15 mouse cellular contexts compared by ENCODE assay signal in genomic region chr9:109911779-109912178, GRCm38 (mm10). TPM values are rescaled to one million over a fixed set of nuclear protein-coding genes. Genes with fewer than 3 reads are reported as not detected.
A peak's percentile ranks its signal among the peaks of the same experiment; 100 is the strongest.
DNase-seq lines count a peak whose midpoint lies in the region; ATAC-seq and TF ChIP-seq lines count a peak whose summit lies in the region.
"Had no signal": no experiment of that assay in that cellular context is flagged by ENCODE, and none has a peak within 500 bp of the region (broad histone marks: within the 10 kb centered on the region; RNA-seq: fewer than 3 reads in every experiment).

No protein-coding gene starts in this region.

- TF ChIP-seq CTCF in lung, postnatal 0 days (IDR thresholded peaks at IDR 0.05): no peak

- ATAC-seq in cerebellum, adult (ENCODE audit: insufficient number of reproducible peaks, low FRiP score, low TSS enrichment): no peak
- ATAC-seq in lung, postnatal 0 days: no peak
- ATAC-seq: inflammation-experienced regulatory T-cells, adult 6 months had no signal

- H3K27me3 ChIP-seq in lung, postnatal 0 days (replicated peaks; ENCODE audit: insufficient read depth, low read length): no peaks in the 10 kb centered on the region
- H3K27me3 ChIP-seq: embryonic facial prominence, embryonic 13.5 days; midbrain, embryonic 12.5 days had no signal

- no peaks in the 10 kb centered on the region for H3K4me1 ChIP-seq in lung, postnatal 0 days (ENCODE audit: insufficient read depth, low read depth, low read length)
- H3K4me1 ChIP-seq: embryonic facial prominence, embryonic 13.5 days; midbrain, embryonic 12.5 days had no signal

- no peak overlapping the region for H3K4me2 ChIP-seq in lung, postnatal 0 days (replicated peaks; ENCODE audit: low read depth, low read length)
- H3K4me2 ChIP-seq: embryonic facial prominence, embryonic 13.5 days; midbrain, embryonic 12.5 days had no signal

- no peaks in the 10 kb centered on the region for H3K9me3 ChIP-seq in lung, postnatal 0 days (ENCODE audit: low read length)
- H3K9me3 ChIP-seq: embryonic facial prominence, embryonic 13.5 days; G1E; hindbrain, embryonic 10.5 days; midbrain, embryonic 12.5 days had no signal

- TF ChIP-seq EP300 in lung, postnatal 0 days (IDR thresholded peaks at IDR 0.05): no peak

- H3K27ac ChIP-seq in lung, postnatal 0 days (ENCODE audit: low read length): no peak overlapping the region
- H3K27ac ChIP-seq: embryonic facial prominence, embryonic 13.5 days; hindbrain, embryonic 10.5 days; liver, embryonic 14.5 days; midbrain, embryonic 12.5 days had no signal

- WGBS in lung, postnatal 0 days: 73% methylated on average over 7 of the region's 7 CpGs

- no peaks in the 10 kb centered on the region for H3K36me3 ChIP-seq in lung, postnatal 0 days (ENCODE audit: insufficient read depth, low read length)
- H3K36me3 ChIP-seq: embryonic facial prominence, embryonic 13.5 days; G1E; hindbrain, embryonic 10.5 days; midbrain, embryonic 12.5 days had no signal

- H3K9ac ChIP-seq in lung, postnatal 0 days (replicated peaks; ENCODE audit: low read depth): no peak overlapping the region
- H3K9ac ChIP-seq: embryonic facial prominence, embryonic 13.5 days; liver, embryonic 14.5 days; midbrain, embryonic 12.5 days had no signal

- DNase-seq in cerebellum, postnatal 14 days: peak; percentile 69 to 70
- peak; percentile 35 for DNase-seq in lung, postnatal 36 days
- DNase-seq in lung, postnatal 0 days (ENCODE audit: low spot score): no peak
- peak; percentile 91 for DNase-seq in gastrocnemius, adult 18-20 months (ENCODE audit: low spot score)
- peak; percentile 89 for DNase-seq in skeletal muscle tissue, adult 2 months (ENCODE audit: low read depth, low spot score)
- DNase-seq in T-cell, adult 2 months (ENCODE audit: low spot score): no peak
- no peak for DNase-seq in spleen, adult 12 weeks (ENCODE audit: low spot score)
- DNase-seq: lung, postnatal 4 days had no signal

- no peak overlapping the region for H3K4me3 ChIP-seq in lung, postnatal 0 days (ENCODE audit: low read depth, low read length)
- H3K4me3 ChIP-seq: embryonic facial prominence, embryonic 13.5 days; hindbrain, embryonic 10.5 days; midbrain, embryonic 12.5 days had no signal

RNA-seq across cellular contexts. Expression of gene Map4, which starts 19.5 kb away (rescaled TPM):
- 35.6 and 36.9 TPM in 2 replicates for polyA plus RNA-seq in lung, postnatal 0 days (2015; fragmentation: Nextera tagmentation; extraction: Ambion mirVana)
- total RNA-seq in gastrocnemius, adult 18-20 months (2021): 100 to 1,000 TPM; 514 to 562 TPM

RNA-seq across cellular contexts. Expression of gene Cdc25a, which starts 36.4 kb away (rescaled TPM):
- 7.1 and 8.7 TPM in 2 replicates for polyA plus RNA-seq in lung, postnatal 0 days (2015; fragmentation: Nextera tagmentation; extraction: Ambion mirVana)
- 1 to 10 TPM; 3.9 to 4.7 TPM for total RNA-seq in gastrocnemius, adult 18-20 months (2021)

Comparison
In these comparisons a context has a peak if more than half of its experiments do, and no peak if none do; other contexts are left out.
1. DNase-seq: peak in cerebellum, postnatal 14 days (2 of 2), lung, postnatal 36 days (single experiment), gastrocnemius, adult 18-20 months (single experiment) and skeletal muscle tissue, adult 2 months (single experiment); none in lung, postnatal 0 days (single experiment), T-cell, adult 2 months (single experiment) and spleen, adult 12 weeks (single experiment).